Mouse (Mus musculus) testis, adult 2 months (tissue): Measurements from ENCODE around the gene Ccnc.

Source experiments
- CTCF ChIP-seq: fragments of 200-500 bp; IDR thresholded peaks from 2 replicates; pipeline ENCODE4 v1.5.1; 2012; ENCODE audit warnings: low read depth, mild to moderate bottlenecking, inconsistent platforms, low read length, moderate library complexity; ENCODE audit not compliant: control insufficient read depth, insufficient read depth, insufficient replicate concordance
- POLR2A ChIP-seq: fragments of 200-500 bp; IDR thresholded peaks from 2 replicates; pipeline ENCODE4 v1.6.1; 2012; ENCODE audit warnings: low read depth, mild to moderate bottlenecking, inconsistent platforms, low read length, moderate library complexity; ENCODE audit not compliant: control insufficient read depth

- TF ChIP-seq POLR2A = no peak
- TF ChIP-seq CTCF = no peak
These were observed 61.4 kb downstream of the Ccnc start for GRCm38 (mm10) chr4:21788903-21789302.
